Mouse (Mus musculus): ENCODE measurements around the gene Vash1.

Vash1 gene

GRCm38 (mm10) chr12:86686551-86687330 lies 8.2 kb downstream of the Vash1 start:
- TF ChIP-seq NANOG (IDR thresholded peaks at IDR 0.05; ENCODE audit: borderline replicate concordance, low read length) (no peak), CTCF (conservative IDR thresholded peaks at IDR 0.05; ENCODE audit: low read length) (no peak), POU5F1 (IDR thresholded peaks at IDR 0.05; ENCODE audit: borderline replicate concordance, low read length) (no peak)
- H3K36me3 ChIP-seq (ENCODE audit: insufficient read depth, low read length): no peaks in the 10 kb centered on the region
- H3K9me3 ChIP-seq (ENCODE audit: low read length): no peaks in the 10 kb centered on the region
- peak overlapping the region; percentile 46 for H3K4me3 ChIP-seq (replicated peaks; ENCODE audit: low read length)
- 0 out of 2 replicates have a peak, but pooled peaks cover 1% of the 10 kb centered on the region for H3K27me3 ChIP-seq (ENCODE audit: insufficient read depth, low read length)
- peaks cover 84% of the 10 kb centered on the region for H3K4me1 ChIP-seq (replicated peaks; ENCODE audit: low read depth, low read length)

GRCm38 (mm10) chr12:86687445-86687955 lies 9.0 kb downstream of the Vash1 start:
- H3K4me1 ChIP-seq (replicated peaks; ENCODE audit: low read depth, low read length): peaks cover 85% of the 10 kb centered on the region
- no peaks in the 10 kb centered on the region for H3K27me3 ChIP-seq (ENCODE audit: insufficient read depth, low read length)
- no peaks in the 10 kb centered on the region for H3K36me3 ChIP-seq (ENCODE audit: insufficient read depth, low read length)
- H3K4me3 ChIP-seq (replicated peaks; ENCODE audit: low read length): peak overlapping the region; percentile 77
- H3K9me3 ChIP-seq (ENCODE audit: low read length): no peaks in the 10 kb centered on the region
- TF ChIP-seq CTCF (conservative IDR thresholded peaks at IDR 0.05; ENCODE audit: low read length): no peak
- TF ChIP-seq POU5F1 (IDR thresholded peaks at IDR 0.05; ENCODE audit: borderline replicate concordance, low read length): no peak
- no peak for TF ChIP-seq NANOG (IDR thresholded peaks at IDR 0.05; ENCODE audit: borderline replicate concordance, low read length)

- Histone ChIP-seq H3K4me3 (replicated peaks; ENCODE audit: low read length) (peak overlapping the region; percentile 77), H3K4me1 (replicated peaks; ENCODE audit: low read depth, low read length) (peaks cover 81% of the 10 kb centered on the region), H3K36me3 (ENCODE audit: insufficient read depth, low read length) (no peaks in the 10 kb centered on the region), H3K27me3 (ENCODE audit: insufficient read depth, low read length) (no peaks in the 10 kb centered on the region), H3K9me3 (ENCODE audit: low read length) (no peaks in the 10 kb centered on the region)
- TF ChIP-seq CTCF (conservative IDR thresholded peaks at IDR 0.05; ENCODE audit: low read length) (no peak), POU5F1 (IDR thresholded peaks at IDR 0.05; ENCODE audit: borderline replicate concordance, low read length) (no peak), NANOG (IDR thresholded peaks at IDR 0.05; ENCODE audit: borderline replicate concordance, low read length) (no peak)
These were observed 9.6 kb downstream of the Vash1 start for GRCm38 (mm10) chr12:86687971-86688573.

- Histone ChIP-seq H3K4me1 (replicated peaks; ENCODE audit: low read depth, low read length) (peaks cover 74% of the 10 kb centered on the region), H3K36me3 (ENCODE audit: insufficient read depth, low read length) (no peaks in the 10 kb centered on the region), H3K9me3 (ENCODE audit: low read length) (no peaks in the 10 kb centered on the region), H3K27me3 (ENCODE audit: insufficient read depth, low read length) (no peaks in the 10 kb centered on the region), H3K4me3 (replicated peaks; ENCODE audit: low read length) (peak overlapping the region; percentile 77)
- TF ChIP-seq CTCF (conservative IDR thresholded peaks at IDR 0.05; ENCODE audit: low read length): no peak
- TF ChIP-seq POU5F1 (IDR thresholded peaks at IDR 0.05; ENCODE audit: borderline replicate concordance, low read length): no peak
- TF ChIP-seq NANOG (IDR thresholded peaks at IDR 0.05; ENCODE audit: borderline replicate concordance, low read length): no peak
These were observed 10.4 kb downstream of the Vash1 start for GRCm38 (mm10) chr12:86688917-86689316.

- H3K27me3 ChIP-seq (ENCODE audit: insufficient read depth, low read length): no peaks in the 10 kb centered on the region; the same call in 1 of the 2 replicates
- TF ChIP-seq CTCF (conservative IDR thresholded peaks at IDR 0.05; ENCODE audit: low read length) (no peak), POU5F1 (IDR thresholded peaks at IDR 0.05; ENCODE audit: borderline replicate concordance, low read length) (no peak)
- H3K4me3 ChIP-seq (replicated peaks; ENCODE audit: low read length): no peak overlapping the region
- no peaks in the 10 kb centered on the region for H3K9me3 ChIP-seq (ENCODE audit: low read length)
- peaks cover 72% of the 10 kb centered on the region for H3K4me1 ChIP-seq (replicated peaks; ENCODE audit: low read depth, low read length)
- H3K36me3 ChIP-seq (ENCODE audit: insufficient read depth, low read length): no peaks in the 10 kb centered on the region
These were observed 12.4 kb downstream of the Vash1 start for GRCm38 (mm10) chr12:86690700-86691485.

GRCm38 (mm10) chr12:86692471-86693356 lies 14.2 kb downstream of the Vash1 start:
- Histone ChIP-seq H3K9me3 (ENCODE audit: low read length) (peaks cover 7% of the 10 kb centered on the region), H3K4me1 (replicated peaks; ENCODE audit: low read depth, low read length) (peaks cover 55% of the 10 kb centered on the region), H3K4me3 (replicated peaks; ENCODE audit: low read length) (no peak overlapping the region), H3K36me3 (ENCODE audit: insufficient read depth, low read length) (no peaks in the 10 kb centered on the region), H3K27me3 (ENCODE audit: insufficient read depth, low read length) (no peaks in the 10 kb centered on the region; the same call in 1 of the 2 replicates)
- TF ChIP-seq NANOG (IDR thresholded peaks at IDR 0.05; ENCODE audit: borderline replicate concordance, low read length) (no peak), POU5F1 (IDR thresholded peaks at IDR 0.05; ENCODE audit: borderline replicate concordance, low read length) (no peak), CTCF (conservative IDR thresholded peaks at IDR 0.05; ENCODE audit: low read length) (no peak)

GRCm38 (mm10) chr12:86693389-86693788 lies 14.9 kb downstream of the Vash1 start:
- H3K4me3 ChIP-seq (replicated peaks; ENCODE audit: low read length): no peak overlapping the region
- peaks cover 49% of the 10 kb centered on the region for H3K4me1 ChIP-seq (replicated peaks; ENCODE audit: low read depth, low read length)
- no peaks in the 10 kb centered on the region; the same call in 1 of the 2 replicates for H3K27me3 ChIP-seq (ENCODE audit: insufficient read depth, low read length)
- peaks cover 10% of the 10 kb centered on the region for H3K9me3 ChIP-seq (ENCODE audit: low read length)
- no peak for TF ChIP-seq POU5F1 (IDR thresholded peaks at IDR 0.05; ENCODE audit: borderline replicate concordance, low read length)
- no peaks in the 10 kb centered on the region for H3K36me3 ChIP-seq (ENCODE audit: insufficient read depth, low read length)
